In genomic region chr19:21170785-21171184, GRCm38 (mm10) we compare ENCODE assay signal across 20 mouse cellular contexts.
A peak's percentile ranks its signal among the peaks of the same experiment; 100 is the strongest.
DNase-seq lines count a peak whose midpoint lies in the region; ATAC-seq lines count a peak whose summit lies in the region.
"Had no signal": no experiment of that assay in that cellular context is flagged by ENCODE, and none has a peak within 500 bp of the region (broad histone marks: within the 10 kb centered on the region; RNA-seq: fewer than 3 reads in every experiment).

No protein-coding gene starts in this region.

- no peak overlapping the region for H3K9ac ChIP-seq in kidney, embryonic 15.5 days
- H3K9ac ChIP-seq: embryonic facial prominence, embryonic 12.5 days; forebrain, embryonic 12.5 days; hindbrain, embryonic 15.5 days; stomach, embryonic 15.5 days had no signal

- H3K27ac ChIP-seq in kidney, embryonic 15.5 days = 0 out of 2 replicates have a peak overlapping the region, but pooled peaks have one; percentile 18
- H3K27ac ChIP-seq: embryonic facial prominence, embryonic 12.5 days; forebrain, embryonic 12.5 days; gastrocnemius, adult 2 months; hindbrain, embryonic 15.5 days; midbrain, embryonic 10.5 days; stomach, embryonic 15.5 days had no signal

- no peak overlapping the region for H3K4me2 ChIP-seq in kidney, embryonic 15.5 days
- H3K4me2 ChIP-seq: embryonic facial prominence, embryonic 12.5 days; forebrain, embryonic 12.5 days; heart, embryonic 11.5 days; hindbrain, embryonic 15.5 days; stomach, embryonic 15.5 days had no signal

- H3K9me3 ChIP-seq in kidney, embryonic 15.5 days (replicated peaks) = no peaks in the 10 kb centered on the region
- H3K9me3 ChIP-seq: embryonic facial prominence, embryonic 12.5 days; forebrain, embryonic 12.5 days; hindbrain, embryonic 15.5 days; midbrain, embryonic 10.5 days; stomach, embryonic 15.5 days had no signal

- H3K4me3 ChIP-seq in kidney, embryonic 15.5 days (replicated peaks) = no peak overlapping the region
- H3K4me3 ChIP-seq: embryonic facial prominence, embryonic 12.5 days; forebrain, embryonic 12.5 days; gastrocnemius, adult 2 months; hindbrain, embryonic 15.5 days; midbrain, embryonic 10.5 days; stomach, embryonic 15.5 days had no signal

- H3K36me3 ChIP-seq in kidney, embryonic 15.5 days = no peaks in the 10 kb centered on the region
- H3K36me3 ChIP-seq: embryonic facial prominence, embryonic 12.5 days; forebrain, embryonic 12.5 days; hindbrain, embryonic 15.5 days; midbrain, embryonic 10.5 days; stomach, embryonic 15.5 days had no signal

- no peaks in the 10 kb centered on the region for H3K27me3 ChIP-seq in kidney, embryonic 15.5 days
- H3K27me3 ChIP-seq: embryonic facial prominence, embryonic 12.5 days; stomach, embryonic 15.5 days had no signal

- peaks cover 35% of the 10 kb centered on the region for H3K4me1 ChIP-seq in kidney, embryonic 15.5 days
- H3K4me1 ChIP-seq: stomach, embryonic 15.5 days had no signal

- intact Hi-C loops in left cerebral cortex, postnatal 25 days (cut with DNase I) = no loop called here

- WGBS in kidney, embryonic 15.5 days = 11% methylated on average over 2 of the region's 2 CpGs

- DNase-seq in kidney, postnatal 14 days = no peak
- peak; percentile 30 for DNase-seq in 3T3-L1 (ENCODE audit: low read depth, low spot score)
- DNase-seq in gonadal fat pad, adult 2 months (ENCODE audit: low read depth) = peak; percentile 98
- DNase-seq in left cerebral cortex, postnatal 25 days (ENCODE audit: low spot score in 2 of 2) = no peak
- no peak for DNase-seq in left cerebral cortex, adult 9 months (ENCODE audit: low spot score in 2 of 2)
- DNase-seq in spleen, adult 12 weeks (ENCODE audit: low spot score) = no peak
- DNase-seq: cerebellum, adult 18-20 months; cerebellum, postnatal 14 days; gastrocnemius, adult 2 months; heart, adult 11 months; lung, postnatal 4 days; right cerebral cortex, postnatal 14 days had no signal

- no peak for ATAC-seq in kidney, embryonic 15.5 days (replicated peaks; ENCODE audit: low FRiP score)
- peak; percentile 23 for ATAC-seq in monocyte, adult 5-6 weeks (replicated peaks; ENCODE audit: insufficient number of reproducible peaks, low FRiP score, low TSS enrichment, poor library complexity, severe bottlenecking)

Comparison
In these comparisons a context has a peak if more than half of its experiments do, and no peak if none do; other contexts are left out.
1. DNase-seq: peak in 3T3-L1 (single experiment) and gonadal fat pad, adult 2 months (single experiment); none in kidney, postnatal 14 days (single experiment), left cerebral cortex, postnatal 25 days (0 of 2), left cerebral cortex, adult 9 months (0 of 2) and spleen, adult 12 weeks (single experiment).